Mouse (Mus musculus): ENCODE data around the gene Rps6kl1.

DNA sequence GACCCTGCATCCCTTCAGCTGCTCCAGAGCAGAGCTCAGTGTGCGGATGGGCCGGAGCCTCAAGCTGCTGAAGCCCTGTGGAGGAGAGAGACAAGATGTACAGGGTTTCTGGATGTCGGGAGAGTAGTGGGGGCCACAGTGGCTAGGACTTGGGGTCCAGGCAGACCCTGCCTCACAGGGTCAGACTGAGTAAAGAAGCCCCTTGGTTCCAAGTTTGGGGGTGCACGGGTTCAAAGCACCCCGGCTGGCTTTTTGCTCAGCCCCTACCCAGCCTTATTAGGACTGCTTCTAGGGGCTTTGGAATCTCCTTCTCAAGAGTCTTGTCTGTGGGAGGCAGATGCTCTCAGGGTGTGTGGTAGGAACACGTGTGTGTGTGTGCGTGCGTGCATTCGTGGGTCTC lies 4.2 kb downstream of the Rps6kl1 start:
- TF ChIP-seq CTCF (IDR thresholded peaks at IDR 0.05; ENCODE audit: low read depth) (no peak), EP300 (IDR thresholded peaks at IDR 0.05; ENCODE audit: low read depth) (no peak)

All from liver, embryonic 14.5 days (tissue).